Mouse (Mus musculus): ENCODE measurements around the gene Olfr285.

DNA sequence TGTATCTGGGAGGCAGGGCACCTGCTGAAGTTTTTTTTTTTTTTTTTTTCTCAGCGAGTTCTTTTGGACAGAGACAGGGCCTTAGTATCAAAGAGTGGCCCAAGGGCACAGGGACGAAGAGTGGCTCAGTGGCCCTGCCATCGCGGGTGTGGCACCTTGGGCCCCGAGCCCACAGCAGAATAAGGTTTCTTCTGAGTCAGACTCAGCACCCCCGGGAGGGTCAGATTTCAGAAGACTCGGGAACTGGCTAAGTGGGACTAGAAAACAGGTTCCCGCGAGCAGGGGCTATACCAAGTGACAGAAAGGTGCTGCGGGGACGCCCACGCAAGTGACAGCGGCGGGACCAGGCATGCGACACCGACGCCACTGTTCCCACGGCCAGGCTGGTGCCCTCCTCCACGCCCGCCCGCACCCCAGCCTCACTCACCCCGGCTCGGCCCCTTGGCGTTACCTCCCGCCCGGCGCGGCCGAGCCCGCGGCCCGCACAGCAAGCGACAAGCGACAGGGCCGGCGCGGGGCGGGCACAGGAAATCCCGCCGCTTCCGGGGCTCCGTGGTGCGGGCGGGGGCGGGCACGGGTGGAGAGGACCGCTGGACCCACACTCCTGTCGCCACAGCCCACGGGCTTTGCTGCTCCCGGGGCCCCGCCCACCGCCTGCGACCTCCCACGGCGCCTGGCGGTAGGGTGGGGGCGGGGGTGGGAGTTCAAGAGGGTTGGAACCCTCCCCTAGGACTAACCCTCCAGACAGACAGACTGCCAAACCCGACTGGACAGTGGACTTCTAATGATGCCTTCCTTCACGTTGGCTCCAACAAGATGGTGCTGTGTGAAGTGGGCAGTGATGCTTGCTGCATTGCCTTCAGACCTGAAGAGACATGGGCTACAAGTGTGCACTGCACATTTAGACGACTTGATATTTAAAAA, 21.3 kb downstream of the Olfr285 start, which contains the start of gene Zfp641:
- TF ChIP-seq EP300 (optimal IDR thresholded peaks at IDR 0.05) (no peak), CTCF (IDR thresholded peaks at IDR 0.05; ENCODE audit: low read depth) (no peak)
